Mouse (Mus musculus): ENCODE measurements at regions not wholly inside any gene's neighbourhood (a gene's known extent, or its start where the extent isn't known, plus 50 kb on each side); places are given as distances from the start of the nearest gene placed in this dataset.

- H3K4me1 ChIP-seq (ENCODE audit: insufficient read depth) = no peaks in the 10 kb centered on the region
- TF ChIP-seq EP300 (IDR thresholded peaks at IDR 0.05; ENCODE audit: low read depth) (no peak), CTCF (IDR thresholded peaks at IDR 0.05; ENCODE audit: low read depth) (no peak)
- ATAC-seq (no peak), DNase-seq (no peak)
- H3K27me3 ChIP-seq (ENCODE audit: insufficient read depth, low read length) = no peaks in the 10 kb centered on the region
- 81% methylated on average over 2 of the region's 2 CpGs for whole genome bisulfite sequencing (ENCODE audit: insufficient replicate concordance)
- H3K4me2 ChIP-seq (ENCODE audit: low read depth, low read length) = no peak overlapping the region
- H3K4me3 ChIP-seq (ENCODE audit: low read depth, low read length) = no peak overlapping the region
- H3K36me3 ChIP-seq (replicated peaks; ENCODE audit: insufficient read depth, low read length) = no peaks in the 10 kb centered on the region
- H3K27ac ChIP-seq (ENCODE audit: low read depth) = no peak overlapping the region
- 0 out of 2 replicates have a peak, but pooled peaks cover 3% of the 10 kb centered on the region for H3K9me3 ChIP-seq (ENCODE audit: low read length)
- H3K9ac ChIP-seq (replicated peaks) = no peak overlapping the region
Measured at GRCm38 (mm10) chr10:39219366-39219765, 55.8 kb upstream of the Ccn6 start.

- Histone ChIP-seq H3K4me2 (ENCODE audit: low read depth, low read length) (no peak overlapping the region), H3K4me3 (ENCODE audit: low read depth, low read length) (no peak overlapping the region), H3K27me3 (ENCODE audit: insufficient read depth, low read length) (no peaks in the 10 kb centered on the region), H3K36me3 (replicated peaks; ENCODE audit: insufficient read depth, low read length) (no peaks in the 10 kb centered on the region), H3K27ac (ENCODE audit: low read depth) (no peak overlapping the region), H3K9ac (replicated peaks) (no peak overlapping the region), H3K9me3 (ENCODE audit: low read length) (0 out of 2 replicates have a peak, but pooled peaks cover 3% of the 10 kb centered on the region), H3K4me1 (ENCODE audit: insufficient read depth) (no peaks in the 10 kb centered on the region)
- no peak for ATAC-seq
- WGBS (ENCODE audit: insufficient replicate concordance) = 78% methylated on average over 5 of the region's 5 CpGs
- DNase-seq = no peak
- TF ChIP-seq EP300 (IDR thresholded peaks at IDR 0.05; ENCODE audit: low read depth) (no peak), CTCF (IDR thresholded peaks at IDR 0.05; ENCODE audit: low read depth) (no peak)
Measured at GRCm38 (mm10) chr10:39218151-39218550, 54.6 kb upstream of the Ccn6 start.

- ATAC-seq (peak; percentile 61), DNase-seq (no peak)
- Histone ChIP-seq H3K27me3 (ENCODE audit: insufficient read depth, low read length) (no peaks in the 10 kb centered on the region), H3K9ac (replicated peaks) (no peak overlapping the region), H3K4me3 (ENCODE audit: low read depth, low read length) (no peak overlapping the region), H3K9me3 (ENCODE audit: low read length) (0 out of 2 replicates have a peak, but pooled peaks cover 3% of the 10 kb centered on the region), H3K36me3 (replicated peaks; ENCODE audit: insufficient read depth, low read length) (no peaks in the 10 kb centered on the region), H3K27ac (ENCODE audit: low read depth) (no peak overlapping the region), H3K4me2 (ENCODE audit: low read depth, low read length) (no peak overlapping the region), H3K4me1 (ENCODE audit: insufficient read depth) (no peaks in the 10 kb centered on the region)
- 71% methylated on average over 14 of the region's 14 CpGs for WGBS (ENCODE audit: insufficient replicate concordance)
- TF ChIP-seq EP300 (IDR thresholded peaks at IDR 0.05; ENCODE audit: low read depth) = no peak
- TF ChIP-seq CTCF (IDR thresholded peaks at IDR 0.05; ENCODE audit: low read depth) = no peak
Measured at GRCm38 (mm10) chr10:39216142-39216904, 52.7 kb upstream of the Ccn6 start.

GRCm38 (mm10) chr10:39214563-39214962, 51.0 kb upstream of the Ccn6 start:
- TF ChIP-seq EP300 (IDR thresholded peaks at IDR 0.05; ENCODE audit: low read depth) (no peak), CTCF (IDR thresholded peaks at IDR 0.05; ENCODE audit: low read depth) (no peak)
- no peak for ATAC-seq
- H3K27ac ChIP-seq (ENCODE audit: low read depth) = no peak overlapping the region
- H3K4me1 ChIP-seq (ENCODE audit: insufficient read depth) = no peaks in the 10 kb centered on the region
- peaks cover 13% of the 10 kb centered on the region; the same call in 1 of the 2 replicates for H3K9me3 ChIP-seq (ENCODE audit: low read length)
- H3K9ac ChIP-seq (replicated peaks) = no peak overlapping the region
- no peak for DNase-seq
- WGBS (ENCODE audit: insufficient replicate concordance) = 81% methylated on average over 4 of the region's 4 CpGs
- no peaks in the 10 kb centered on the region for H3K36me3 ChIP-seq (replicated peaks; ENCODE audit: insufficient read depth, low read length)
- no peak overlapping the region for H3K4me3 ChIP-seq (ENCODE audit: low read depth, low read length)
- H3K27me3 ChIP-seq (ENCODE audit: insufficient read depth, low read length) = no peaks in the 10 kb centered on the region
- no peak overlapping the region for H3K4me2 ChIP-seq (ENCODE audit: low read depth, low read length)
